Mouse (Mus musculus): Measurements from ENCODE around the gene Klra10.
"Not testable (repeated sequence)": the region's sequence is repeated elsewhere in the genome, so short reads cannot be mapped to it uniquely, and the experiment has no call there.

Klra10 gene

GRCm38 (mm10) chr6:130281828-130282227 is at the start of gene Klra10:
Gene Klra10, minus strand, starts transcription at chr6:130281928.
- DNase-seq: not testable (repeated sequence)

GRCm38 (mm10) chr6:130287984-130288649 is 6.4 kb upstream of the Klra10 start:
- DNase-seq: no peak

- no peak for DNase-seq
These were observed 26.4 kb downstream of the Klra10 start for GRCm38 (mm10) chr6:130255326-130255725.

GRCm38 (mm10) chr6:130237536-130237935 is 44.2 kb downstream of the Klra10 start:
- no peak for DNase-seq

GRCm38 (mm10) chr6:130236635-130237034 is 45.1 kb downstream of the Klra10 start:
- no peak for DNase-seq

- no peak for DNase-seq
These were observed 48.5 kb downstream of the Klra10 start, which contains the start of gene Klra7 for GRCm38 (mm10) chr6:130233222-130233621. Gene Klra7, minus strand, starts transcription at chr6:130233322.
